Mouse (Mus musculus) bone marrow, adult 2 months (tissue): ENCODE results near the gene Lhfpl3. TPM values are rescaled to one million over a fixed set of nuclear protein-coding genes. Genes with fewer than 3 reads are reported as not detected.

ENCODE experiments used
- H3K27ac ChIP-seq: fragments of 200-500 bp; 2 replicates; pipeline ENCODE4 v1.5.1; 2012; ENCODE audit warnings: low read depth, mild to moderate bottlenecking, control low read depth, inconsistent platforms, low read length; ENCODE audit not compliant: control insufficient read depth, poor library complexity, insufficient read depth
- H3K4me1 ChIP-seq: fragments of 200-500 bp; 2 replicates; pipeline ENCODE4 v1.6.1; 2011; ENCODE audit warnings: low read length; ENCODE audit not compliant: control insufficient read depth, insufficient read depth
- H3K4me3 ChIP-seq: fragments of 200-500 bp; replicated peaks from 2 replicates; pipeline ENCODE3; 2011; ENCODE audit warnings: mild to moderate bottlenecking, low read depth, low read length, control low read depth; ENCODE audit not compliant: control insufficient read depth
- CTCF ChIP-seq: fragments of 200-500 bp; IDR thresholded peaks from 2 replicates; pipeline ENCODE4 v1.5.1; 2011; ENCODE audit warnings: low read length, control low read depth; ENCODE audit not compliant: control insufficient read depth, insufficient read depth
- POLR2A ChIP-seq: fragments of 200-500 bp; IDR thresholded peaks from 2 replicates; pipeline ENCODE4 v1.6.1; 2011; ENCODE audit warnings: low read depth, mild to moderate bottlenecking, control low read depth, low read length, borderline replicate concordance; ENCODE audit not compliant: control insufficient read depth
- WGBS: fragments of 180-500 bp; shearing (Covaris S2); methylation state at CpG from one replicate; pipeline ENCODE4 v1.1.7; 2018; 5-methylcytosine and 5-hydroxymethylcytosine counted together
- polyA plus RNA-seq: library from polyadenylated mRNA; stranded (reverse); fragments of >200 nt; gene quantifications from 2 replicates; pipeline ENCODE4 v1.2.4, GENCODE M21; 2011; ENCODE audit warnings: low replicate concordance; ENCODE audit not compliant: missing spikeins, insufficient read depth, insufficient read length

The Lhfpl3 gene
- polyA plus RNA-seq, 1 experiment = not detected

GRCm38 (mm10) chr5:23251462-23252224 is 505.8 kb downstream of the Lhfpl3 start:
- Histone ChIP-seq H3K4me3 (no peak overlapping the region), H3K4me1 (no peaks in the 10 kb centered on the region; the same call in 1 of the 2 replicates), H3K27ac (no peak overlapping the region)
- TF ChIP-seq CTCF (peak; percentile 54; the same call in 1 of the 2 replicates), POLR2A (no peak)
- 8% methylated on average over 12 of the region's 12 CpGs for WGBS

- WGBS = 27% methylated on average over 3 of the region's 3 CpGs
These were observed 510.1 kb downstream of the Lhfpl3 start for GRCm38 (mm10) chr5:23255816-23256418.

GRCm38 (mm10) chr5:23273309-23273708 is 527.5 kb downstream of the Lhfpl3 start:
- TF ChIP-seq CTCF (no peak), POLR2A (no peak)
- H3K27ac ChIP-seq = no peak overlapping the region
- H3K4me3 ChIP-seq = no peak overlapping the region
- no peaks in the 10 kb centered on the region for H3K4me1 ChIP-seq
- WGBS = 72% methylated on average over 3 of the region's 3 CpGs

More at GRCm38 (mm10) chr5:23255816-23256418, 510.1 kb downstream of the Lhfpl3 start:
- Histone ChIP-seq H3K4me1 (no peaks in the 10 kb centered on the region; the same call in 1 of the 2 replicates), H3K4me3 (no peak overlapping the region), H3K27ac (no peak overlapping the region)
- TF ChIP-seq POLR2A (no peak), CTCF (no peak)

DNA sequence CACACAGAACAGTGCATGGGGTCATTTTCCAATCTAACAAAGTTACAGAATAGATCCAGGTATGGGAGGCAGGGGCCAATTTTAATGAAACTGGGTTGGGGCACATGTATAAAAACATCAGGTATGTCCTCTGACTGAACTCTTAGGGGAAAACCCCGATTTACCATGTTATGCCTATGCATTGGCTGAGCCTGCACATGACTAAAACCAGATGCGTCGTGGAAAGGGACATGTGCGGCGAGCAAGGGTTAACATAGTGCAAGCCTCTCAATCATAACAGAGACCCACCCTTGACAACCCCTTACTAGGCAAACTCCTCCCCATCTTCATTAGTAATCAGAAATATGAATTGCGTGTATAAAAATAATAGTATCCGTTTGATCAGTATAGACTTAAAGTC is 533.5 kb downstream of the Lhfpl3 start:
- Histone ChIP-seq H3K4me3 (no peak overlapping the region), H3K4me1 (no peaks in the 10 kb centered on the region), H3K27ac (no peak overlapping the region)
- 87% methylated on average over 7 of the region's 7 CpGs for WGBS
- TF ChIP-seq POLR2A (no peak), CTCF (no peak)

DNA sequence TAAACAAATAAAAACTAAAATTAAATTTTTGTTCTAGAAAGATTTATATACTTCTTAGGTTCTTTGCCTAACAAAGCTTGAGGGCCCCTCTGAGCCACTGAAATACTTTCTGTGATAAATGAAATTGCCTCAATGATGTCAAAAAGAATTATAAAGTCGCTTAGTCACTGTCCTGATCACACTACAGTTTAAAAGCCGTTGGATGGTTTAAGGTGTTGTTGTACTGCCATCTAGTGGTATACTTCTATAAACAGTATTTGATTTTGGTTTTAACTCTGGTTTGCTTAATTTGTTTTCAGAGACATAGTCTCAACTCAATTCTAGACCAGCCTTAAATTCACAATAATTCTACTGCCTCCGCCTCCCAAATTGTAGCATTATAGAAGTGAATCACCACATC is 539.0 kb downstream of the Lhfpl3 start:
- WGBS = 16% methylated on average over 3 of the region's 3 CpGs
- TF ChIP-seq CTCF (no peak), POLR2A (no peak)
- Histone ChIP-seq H3K4me1 (no peaks in the 10 kb centered on the region), H3K4me3 (no peak overlapping the region), H3K27ac (no peak overlapping the region)

DNA sequence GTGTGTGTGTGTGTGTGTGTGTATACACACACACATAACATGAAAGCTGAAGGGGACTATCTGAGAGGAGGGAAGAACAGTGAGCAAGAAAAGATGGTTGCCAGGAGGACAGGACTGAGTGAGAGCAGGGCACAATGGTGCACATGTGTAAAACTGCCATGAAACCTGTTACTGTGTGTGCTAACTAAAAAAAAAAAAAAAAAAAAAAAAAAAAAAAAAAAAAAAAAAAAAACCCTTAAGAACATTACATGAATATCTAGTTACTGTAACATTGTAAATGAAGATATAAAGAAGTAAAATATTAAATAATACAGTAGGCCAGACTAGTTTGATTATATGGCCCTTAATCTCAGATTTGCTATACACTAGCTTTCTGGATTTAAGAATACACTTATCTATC is 543.3 kb downstream of the Lhfpl3 start:
- Histone ChIP-seq H3K4me1 (no peaks in the 10 kb centered on the region), H3K27ac (no peak overlapping the region), H3K4me3 (no peak overlapping the region)
- no peak for TF ChIP-seq CTCF

Other genes starting within 250 kb of the Lhfpl3 start
- gene Orc5, start 195.6 kb upstream of the Lhfpl3 start, polyA plus RNA-seq = 26.5 and 33.2 TPM in 2 replicates